Mouse (Mus musculus): ENCODE data around the gene Acaa1b. TPM values are rescaled to one million over a fixed set of nuclear protein-coding genes. Genes with fewer than 3 reads are reported as not detected.

The Acaa1b gene
- 82.1 TPM for polyA plus RNA-seq (2014; fragmentation: Illumina TruSeq; extraction: RNeasy Lipid Tissue Mini Kit (QIAGEN cat#74804); ENCODE audit: low read depth, low replicate concordance)

GRCm38 (mm10) chr9:119156278-119157201, at the start of gene Acaa1b:
Gene Acaa1b, minus strand, starts transcription at chr9:119157093.

GRCm38 (mm10) chr9:119158861-119159260, 2.0 kb upstream of the Acaa1b start, which contains the start of gene Gm47289:
Gene Gm47289, plus strand, starts transcription at chr9:119159161.

GRCm38 (mm10) chr9:119101992-119102782, 54.7 kb downstream of the Acaa1b start, which contains the start of gene Dlec1:
Gene Dlec1, plus strand, starts transcription at chr9:119102478.

Other genes starting within 250 kb of the Acaa1b start
- 1.7 TPM for gene Ctdspl, start 230.6 kb downstream of the Acaa1b start, polyA plus RNA-seq (2014; fragmentation: Illumina TruSeq; extraction: RNeasy Lipid Tissue Mini Kit (QIAGEN cat#74804); ENCODE audit: low read depth, low replicate concordance)
- gene Vill, start 104.3 kb downstream of the Acaa1b start, polyA plus RNA-seq (2014; fragmentation: Illumina TruSeq; extraction: RNeasy Lipid Tissue Mini Kit (QIAGEN cat#74804); ENCODE audit: low read depth, low replicate concordance), result 0.45 TPM
- gene Plcd1, start 63.6 kb downstream of the Acaa1b start, polyA plus RNA-seq (2014; fragmentation: Illumina TruSeq; extraction: RNeasy Lipid Tissue Mini Kit (QIAGEN cat#74804); ENCODE audit: low read depth, low replicate concordance), result not detected
- not detected for gene Dlec1, start 54.6 kb downstream of the Acaa1b start, polyA plus RNA-seq (2014; fragmentation: Illumina TruSeq; extraction: RNeasy Lipid Tissue Mini Kit (QIAGEN cat#74804); ENCODE audit: low read depth, low replicate concordance)
- gene Gm47289, start 2.1 kb upstream of the Acaa1b start, polyA plus RNA-seq (2014; fragmentation: Illumina TruSeq; extraction: RNeasy Lipid Tissue Mini Kit (QIAGEN cat#74804); ENCODE audit: low read depth, low replicate concordance), result not detected
- gene Slc22a13, start 52.0 kb upstream of the Acaa1b start, polyA plus RNA-seq (2014; fragmentation: Illumina TruSeq; extraction: RNeasy Lipid Tissue Mini Kit (QIAGEN cat#74804); ENCODE audit: low read depth, low replicate concordance), result not detected
- 18.3 TPM for gene Oxsr1, start 165.3 kb upstream of the Acaa1b start, polyA plus RNA-seq (2014; fragmentation: Illumina TruSeq; extraction: RNeasy Lipid Tissue Mini Kit (QIAGEN cat#74804); ENCODE audit: low read depth, low replicate concordance)
- gene Acaa1a, start 182.6 kb upstream of the Acaa1b start, polyA plus RNA-seq (2014; fragmentation: Illumina TruSeq; extraction: RNeasy Lipid Tissue Mini Kit (QIAGEN cat#74804); ENCODE audit: low read depth, low replicate concordance), result 9.2 TPM
- 5.0 TPM for gene Myd88, start 184.3 kb upstream of the Acaa1b start, polyA plus RNA-seq (2014; fragmentation: Illumina TruSeq; extraction: RNeasy Lipid Tissue Mini Kit (QIAGEN cat#74804); ENCODE audit: low read depth, low replicate concordance)
- 61.5 TPM for gene Xylb, start 200.3 kb upstream of the Acaa1b start, polyA plus RNA-seq (2014; fragmentation: Illumina TruSeq; extraction: RNeasy Lipid Tissue Mini Kit (QIAGEN cat#74804); ENCODE audit: low read depth, low replicate concordance)
- not detected for gene Slc22a14, start 208.5 kb upstream of the Acaa1b start, polyA plus RNA-seq (2014; fragmentation: Illumina TruSeq; extraction: RNeasy Lipid Tissue Mini Kit (QIAGEN cat#74804); ENCODE audit: low read depth, low replicate concordance)
- 0.19 TPM for gene Acvr2b, start 245.0 kb upstream of the Acaa1b start, polyA plus RNA-seq (2014; fragmentation: Illumina TruSeq; extraction: RNeasy Lipid Tissue Mini Kit (QIAGEN cat#74804); ENCODE audit: low read depth, low replicate concordance)

Measured in liver, adult 10 weeks (tissue).